Mouse (Mus musculus): ENCODE measurements around the gene Gemin4. TPM values are rescaled to one million over a fixed set of nuclear protein-coding genes. Genes with fewer than 3 reads are reported as not detected.
"Not testable (repeated sequence)": the region's sequence is repeated elsewhere in the genome, so short reads cannot be mapped to it uniquely, and the experiment has no call there.

The Gemin4 gene
- polyA plus RNA-seq, 2 experiments = 6.3 to 14.8 TPM

GRCm38 (mm10) chr11:76216681-76217389 is 629 bp downstream of the Gemin4 start:
- peak; percentile 17 to 36 (median 18) for DNase-seq (ENCODE audit: low read depth in 3 of 3, low spot score in 3 of 3)
- TF ChIP-seq CTCF (IDR thresholded peaks at IDR 0.05; ENCODE audit: low read depth) (no peak), EP300 (IDR thresholded peaks at IDR 0.05; ENCODE audit: low read depth) (no peak)
- no peaks in the 10 kb centered on the region for H3K9me3 ChIP-seq (ENCODE audit: control insufficient read depth, low read length)
- H3K27me3 ChIP-seq (ENCODE audit: control insufficient read depth, insufficient read depth, low read length) = no peaks in the 10 kb centered on the region
- peak overlapping the region; percentile 83 for H3K4me2 ChIP-seq (ENCODE audit: low read depth)
- peak overlapping the region; percentile 81 for H3K9ac ChIP-seq (replicated peaks)
- peaks cover 5 to 15% of the 10 kb centered on the region in 2 experiments; a peak in 3 of 4 replicates for H3K4me1 ChIP-seq (replicated peaks; ENCODE audit: control insufficient read depth in 2 of 2, insufficient read depth in 2 of 2, low read length in 1 of 2)
- peak overlapping the region; percentile 23 for H3K27ac ChIP-seq
- 2% methylated on average over 33 of the region's 33 CpGs for WGBS (ENCODE audit: insufficient replicate concordance)
- peaks cover 11% of the 10 kb centered on the region for H3K36me3 ChIP-seq (replicated peaks; ENCODE audit: control insufficient read depth, insufficient read depth, low read depth)
- peak overlapping the region; percentile 76 to 83 for H3K4me3 ChIP-seq (ENCODE audit: insufficient read depth in 1 of 2, low read depth in 2 of 2, low read length in 2 of 2)
- ATAC-seq (ENCODE audit: insufficient read depth) = peak; percentile 7; the same call in 1 of the 2 replicates

- peaks cover 11% of the 10 kb centered on the region for H3K36me3 ChIP-seq (replicated peaks; ENCODE audit: control insufficient read depth, insufficient read depth, low read depth)
- peaks cover 5 to 15% of the 10 kb centered on the region in 2 experiments; a peak in 3 of 4 replicates for H3K4me1 ChIP-seq (replicated peaks; ENCODE audit: control insufficient read depth in 2 of 2, insufficient read depth in 2 of 2, low read length in 1 of 2)
- no peaks in the 10 kb centered on the region for H3K9me3 ChIP-seq (ENCODE audit: control insufficient read depth, low read length)
- no peak for TF ChIP-seq EP300 (IDR thresholded peaks at IDR 0.05; ENCODE audit: low read depth)
- no peak for TF ChIP-seq CTCF (IDR thresholded peaks at IDR 0.05; ENCODE audit: low read depth)
- DNase-seq (ENCODE audit: low read depth in 3 of 3, low spot score in 3 of 3) (no peak), ATAC-seq (ENCODE audit: insufficient read depth) (no peak)
- no peak overlapping the region for H3K9ac ChIP-seq (replicated peaks)
- no peak overlapping the region for H3K27ac ChIP-seq
- H3K27me3 ChIP-seq (ENCODE audit: control insufficient read depth, insufficient read depth, low read length) = no peaks in the 10 kb centered on the region
- peak overlapping the region; percentile 83 for H3K4me2 ChIP-seq (ENCODE audit: low read depth)
- H3K4me3 ChIP-seq (ENCODE audit: insufficient read depth in 1 of 2, low read depth in 2 of 2, low read length in 2 of 2) = peak overlapping the region; percentile 76 to 83
- 85% methylated on average over 5 of the region's 5 CpGs for WGBS (ENCODE audit: insufficient replicate concordance)
Observed at GRCm38 (mm10) chr11:76216049-76216540, 1.4 kb downstream of the Gemin4 start.

- ATAC-seq (ENCODE audit: insufficient read depth) (no peak), DNase-seq (ENCODE audit: low read depth in 3 of 3, low spot score in 3 of 3) (no peak)
- H3K4me2 ChIP-seq (ENCODE audit: low read depth) = no peak overlapping the region
- peaks cover 11% of the 10 kb centered on the region for H3K36me3 ChIP-seq (replicated peaks; ENCODE audit: control insufficient read depth, insufficient read depth, low read depth)
- H3K9me3 ChIP-seq (ENCODE audit: control insufficient read depth, low read length) = no peaks in the 10 kb centered on the region
- no peak overlapping the region; the same call in 1 of the 2 replicates for H3K9ac ChIP-seq (replicated peaks)
- no peaks in the 10 kb centered on the region for H3K27me3 ChIP-seq (ENCODE audit: control insufficient read depth, insufficient read depth, low read length)
- peaks cover 5 to 15% of the 10 kb centered on the region in 2 experiments; a peak in 3 of 4 replicates for H3K4me1 ChIP-seq (replicated peaks; ENCODE audit: control insufficient read depth in 2 of 2, insufficient read depth in 2 of 2, low read length in 1 of 2)
- WGBS (ENCODE audit: insufficient replicate concordance) = 84% methylated on average over 2 of the region's 2 CpGs
- TF ChIP-seq EP300 (IDR thresholded peaks at IDR 0.05; ENCODE audit: low read depth) = no peak
- no peak for TF ChIP-seq CTCF (IDR thresholded peaks at IDR 0.05; ENCODE audit: low read depth)
- H3K4me3 ChIP-seq (ENCODE audit: insufficient read depth in 1 of 2, low read depth in 2 of 2, low read length in 2 of 2) = no peak overlapping the region
- no peak overlapping the region for H3K27ac ChIP-seq
Observed at GRCm38 (mm10) chr11:76215011-76215410, 2.5 kb downstream of the Gemin4 start.

DNA sequence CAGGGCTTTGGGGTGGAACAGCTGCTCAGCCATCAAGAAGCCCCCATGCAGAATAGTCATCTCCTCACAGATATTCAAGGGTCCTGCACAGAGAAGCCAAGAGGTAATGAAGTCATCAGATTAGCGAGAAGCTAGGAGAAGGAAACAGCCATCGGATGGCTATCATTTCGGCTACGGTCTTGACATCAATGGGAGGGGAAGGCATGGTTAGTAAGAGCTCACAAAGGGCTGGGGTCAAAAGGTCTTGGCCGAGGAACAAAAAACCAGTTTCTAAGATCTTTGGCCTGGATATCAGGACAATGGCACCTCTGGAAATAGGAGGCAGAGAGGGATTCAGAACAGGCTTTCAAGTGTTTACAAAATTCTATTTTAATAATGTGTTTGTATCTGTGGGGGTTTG is 3.6 kb downstream of the Gemin4 start:
- no peak overlapping the region for H3K27ac ChIP-seq
- no peaks in the 10 kb centered on the region for H3K9me3 ChIP-seq (ENCODE audit: control insufficient read depth, low read length)
- H3K9ac ChIP-seq (replicated peaks) = no peak overlapping the region
- peaks cover 11% of the 10 kb centered on the region for H3K36me3 ChIP-seq (replicated peaks; ENCODE audit: control insufficient read depth, insufficient read depth, low read depth)
- 79% methylated on average over 5 of the region's 5 CpGs for WGBS (ENCODE audit: insufficient replicate concordance)
- no peak overlapping the region for H3K4me3 ChIP-seq (ENCODE audit: insufficient read depth in 1 of 2, low read depth in 2 of 2, low read length in 2 of 2)
- DNase-seq (ENCODE audit: low read depth in 3 of 3, low spot score in 3 of 3) = no peak
- TF ChIP-seq CTCF (IDR thresholded peaks at IDR 0.05; ENCODE audit: low read depth) (no peak), EP300 (IDR thresholded peaks at IDR 0.05; ENCODE audit: low read depth) (no peak)
- no peak for ATAC-seq (ENCODE audit: insufficient read depth)
- H3K4me1 ChIP-seq (replicated peaks; ENCODE audit: control insufficient read depth in 2 of 2, insufficient read depth in 2 of 2, low read length in 1 of 2) = peaks cover 5 to 15% of the 10 kb centered on the region in 2 experiments; a peak in 3 of 4 replicates
- H3K4me2 ChIP-seq (ENCODE audit: low read depth) = no peak overlapping the region
- no peaks in the 10 kb centered on the region for H3K27me3 ChIP-seq (ENCODE audit: control insufficient read depth, insufficient read depth, low read length)

DNA sequence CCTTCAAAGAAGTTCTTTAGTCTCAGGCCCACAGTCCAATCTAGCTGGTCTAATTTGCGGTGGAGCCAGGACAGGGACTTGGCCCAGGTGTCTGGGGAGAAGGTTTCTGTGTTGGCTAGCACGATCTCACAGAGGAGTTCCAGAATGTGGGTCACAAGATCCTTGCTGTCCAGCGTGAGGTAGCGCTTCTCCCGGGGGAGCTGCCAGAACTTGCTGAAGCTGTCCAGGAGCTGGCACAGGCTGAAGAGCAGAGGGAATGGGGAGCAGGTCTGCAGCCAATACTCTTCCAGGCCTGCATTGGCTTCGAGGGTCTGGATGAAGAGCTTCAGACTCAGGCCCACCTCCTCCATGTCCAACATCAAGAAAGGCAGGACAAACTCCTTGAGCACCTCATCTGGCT is 5.9 kb downstream of the Gemin4 start:
- not testable (repeated sequence) for H3K4me2 ChIP-seq (ENCODE audit: low read depth); DNase-seq (ENCODE audit: low read depth in 3 of 3, low spot score in 3 of 3); H3K27me3 ChIP-seq (ENCODE audit: control insufficient read depth, insufficient read depth, low read length); H3K27ac ChIP-seq; H3K9me3 ChIP-seq (ENCODE audit: control insufficient read depth, low read length); ATAC-seq (ENCODE audit: insufficient read depth); H3K4me3 ChIP-seq (ENCODE audit: insufficient read depth in 1 of 2, low read depth in 2 of 2, low read length in 2 of 2); H3K4me1 ChIP-seq (replicated peaks; ENCODE audit: control insufficient read depth in 2 of 2, insufficient read depth in 2 of 2, low read length in 1 of 2); H3K9ac ChIP-seq (replicated peaks)
- 79% methylated on average over 2 of the region's 6 CpGs for WGBS (ENCODE audit: insufficient replicate concordance)
- H3K36me3 ChIP-seq (replicated peaks; ENCODE audit: control insufficient read depth, insufficient read depth, low read depth) = peaks cover 11% of the 10 kb centered on the region

Data from liver, embryonic 14.5 days (tissue).